Mouse (Mus musculus) liver, embryonic 18 days (tissue): Measurements from ENCODE around the gene Olfr699. TPM values are rescaled to one million over a fixed set of nuclear protein-coding genes. Genes with fewer than 3 reads are reported as not detected.

Experiments used
- polyA plus RNA-seq: library from polyadenylated mRNA; depleted of rRNA; stranded (reverse); fragments of >200 nt; gene quantifications from 2 replicates; pipeline ENCODE4 v1.2.3, GENCODE M21; 2012; rRNA removed

Gene Olfr699
- polyA plus RNA-seq: not detected in 2 replicates

DNA sequence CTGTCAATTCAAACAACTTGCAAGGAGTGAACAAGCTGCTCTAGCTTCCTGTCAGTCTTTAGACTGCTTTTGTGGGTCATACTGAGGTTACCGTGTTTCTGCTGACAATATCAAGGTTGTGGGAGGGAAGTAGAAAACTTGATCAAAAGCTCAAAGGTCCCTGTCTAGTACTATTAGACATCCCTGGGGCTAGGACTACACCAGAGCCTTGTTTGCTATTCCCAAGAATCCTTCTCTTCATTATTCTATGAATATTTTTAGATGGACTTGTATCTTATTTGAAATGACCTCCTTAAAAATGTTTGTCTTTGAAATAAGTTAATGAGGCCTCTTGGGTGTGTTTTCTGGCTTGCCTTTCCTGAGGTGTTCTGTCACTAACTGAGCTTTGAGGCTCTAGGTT, at the start of gene Olfr699:
Gene Olfr699, minus strand, starts transcription at position 101 of the 400 bp plus-strand sequence.

DNA sequence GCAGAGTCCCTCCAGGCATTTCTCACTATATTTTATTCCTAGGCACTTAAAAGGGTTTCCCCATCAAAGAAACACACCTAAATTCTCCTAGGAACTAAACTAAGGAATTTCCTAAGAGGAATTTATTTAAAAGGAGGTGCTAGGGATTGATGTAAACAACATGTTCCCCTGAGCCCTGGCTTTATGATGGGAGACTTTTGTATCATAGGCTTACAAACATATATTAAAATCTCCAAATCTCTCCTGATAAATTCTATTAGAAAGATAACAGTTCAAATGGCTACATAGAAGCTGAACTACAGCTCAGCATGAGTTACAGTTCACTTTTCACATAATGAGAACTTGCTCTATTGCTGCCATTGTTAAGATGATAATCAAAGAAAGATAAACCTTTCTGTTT, 40.8 kb upstream of the Olfr699 start, which contains the start of gene Olfr702:
Gene Olfr702, minus strand, starts transcription at position 101 of the 400 bp plus-strand sequence.

DNA sequence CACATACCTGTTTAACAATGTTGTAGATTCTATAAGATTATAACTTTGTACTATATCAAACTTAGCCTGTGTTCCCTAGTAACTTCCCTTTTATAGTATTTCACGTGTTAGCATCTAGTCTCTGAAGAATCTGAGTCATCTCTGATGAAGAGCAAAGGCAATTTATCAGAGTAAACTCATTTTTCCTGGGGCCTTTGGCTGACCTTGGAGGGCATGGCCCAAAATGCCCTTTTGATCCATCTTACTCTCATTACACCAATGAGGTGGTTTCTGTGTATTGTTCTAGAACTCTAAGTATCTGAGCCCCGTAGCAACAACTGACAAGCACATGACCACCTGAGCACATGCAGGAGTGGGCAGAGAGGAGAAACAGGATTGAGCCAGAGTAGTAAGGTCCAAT, 20.8 kb upstream of the Olfr699 start, which contains the start of gene Olfr701:
Gene Olfr701, plus strand, starts transcription at position 301 of the 400 bp plus-strand sequence.

DNA sequence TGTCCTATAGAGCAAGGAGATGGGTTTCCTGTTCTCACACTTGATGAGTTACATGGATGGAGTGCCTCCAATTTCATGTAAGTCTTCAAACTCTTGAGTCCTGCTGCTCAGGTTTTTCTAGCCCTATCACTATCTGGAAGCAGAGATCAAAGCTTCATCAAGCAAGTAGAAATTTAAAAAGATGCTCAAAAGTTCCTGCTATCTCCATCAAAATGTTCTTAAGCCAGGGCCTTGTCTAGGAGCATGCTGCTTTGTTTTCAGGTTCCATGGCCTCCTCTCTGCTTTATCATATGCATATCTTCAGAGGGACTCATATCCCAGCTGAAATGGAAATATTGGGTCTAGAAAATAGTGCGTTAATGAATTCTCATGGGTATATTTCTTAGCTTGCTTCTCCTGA, 15.7 kb upstream of the Olfr699 start, which contains the start of gene Olfr700:
Gene Olfr700, minus strand, starts transcription at position 101 of the 400 bp plus-strand sequence.

DNA sequence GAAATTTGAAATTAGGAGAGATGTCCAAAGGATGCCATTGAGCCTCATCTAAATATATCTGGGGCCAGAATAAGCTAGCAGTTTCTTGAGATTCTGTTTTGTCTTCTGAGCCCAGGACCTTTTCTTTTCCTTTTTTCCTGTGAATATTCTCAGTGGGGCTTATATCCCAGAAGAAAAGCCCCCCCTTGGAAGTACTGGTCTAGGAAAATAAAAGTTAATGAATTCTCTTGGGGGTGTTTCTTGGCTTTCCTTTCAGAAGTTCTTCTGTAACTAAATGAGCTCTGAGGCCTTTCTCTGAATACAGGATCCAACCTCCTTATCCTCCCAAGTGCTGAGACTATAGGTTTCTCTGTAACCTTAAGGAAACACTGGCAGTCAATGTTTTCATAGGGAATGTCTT, 37.7 kb downstream of the Olfr699 start, which contains the start of gene Olfr698:
Gene Olfr698, minus strand, starts transcription at position 101 of the 400 bp plus-strand sequence.

DNA sequence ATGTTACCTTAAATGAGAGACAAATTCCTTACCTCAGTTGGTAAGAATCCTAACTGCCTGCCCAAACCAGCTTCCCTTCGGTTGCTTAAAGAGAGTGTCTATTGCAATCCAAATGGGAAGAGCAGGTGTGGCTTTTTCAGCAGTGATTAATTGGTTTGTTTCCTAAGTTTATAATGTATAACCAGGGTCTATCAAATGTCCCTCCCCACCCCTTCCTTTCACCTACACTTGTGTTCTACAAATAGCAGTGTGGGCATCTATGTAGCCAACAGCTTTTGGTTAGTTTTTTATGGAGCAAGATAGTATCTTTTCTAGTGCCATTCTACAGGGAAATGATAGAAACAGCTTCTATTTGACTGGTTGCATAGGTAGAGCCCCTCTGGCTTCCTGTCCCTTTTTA, 50.7 kb downstream of the Olfr699 start, which contains the start of gene Olfr697:
Gene Olfr697, minus strand, starts transcription at position 101 of the 400 bp plus-strand sequence.

Other genes with a start within 250 kb of the Olfr699 start
- not detected in 2 replicates for gene Olfr693, start 112.6 kb downstream of the Olfr699 start, polyA plus RNA-seq
- gene Olfr694, start 101.4 kb downstream of the Olfr699 start, polyA plus RNA-seq: not detected in 2 replicates
- gene Olfr695, start 76.8 kb downstream of the Olfr699 start, polyA plus RNA-seq: not detected in 2 replicates
- gene Olfr697, start 50.8 kb downstream of the Olfr699 start, polyA plus RNA-seq: not detected in 2 replicates
- gene Olfr698, start 37.8 kb downstream of the Olfr699 start, polyA plus RNA-seq: not detected in 2 replicates
- gene Olfr700, start 15.6 kb upstream of the Olfr699 start, polyA plus RNA-seq: not detected in 2 replicates
- gene Olfr701, start 20.9 kb upstream of the Olfr699 start, polyA plus RNA-seq: not detected in 2 replicates
- not detected in 2 replicates for gene Olfr702, start 40.7 kb upstream of the Olfr699 start, polyA plus RNA-seq
- gene Olfr703, start 50.2 kb upstream of the Olfr699 start, polyA plus RNA-seq: not detected in 2 replicates
- not detected in 2 replicates for gene Olfr704, start 70.0 kb upstream of the Olfr699 start, polyA plus RNA-seq
- not detected in 2 replicates for gene Olfr705, start 83.7 kb upstream of the Olfr699 start, polyA plus RNA-seq
- gene Olfr706, start 95.0 kb upstream of the Olfr699 start, polyA plus RNA-seq: not detected in 2 replicates
- gene Olfr707, start 108.0 kb upstream of the Olfr699 start, polyA plus RNA-seq: not detected in 2 replicates
- not detected in 2 replicates for gene Olfr1532-ps1, start 114.8 kb upstream of the Olfr699 start, polyA plus RNA-seq
- not detected in 2 replicates for gene Olfr709-ps1, start 139.0 kb upstream of the Olfr699 start, polyA plus RNA-seq
- gene Olfr710, start 155.1 kb upstream of the Olfr699 start, polyA plus RNA-seq: not detected in 2 replicates
- not detected in 2 replicates for gene Olfr6, start 170.7 kb upstream of the Olfr699 start, polyA plus RNA-seq
- not detected in 2 replicates for gene Olfr711, start 182.3 kb upstream of the Olfr699 start, polyA plus RNA-seq
- not detected in 2 replicates for gene Olfr2, start 212.9 kb upstream of the Olfr699 start, polyA plus RNA-seq
- not detected in 2 replicates for gene Olfr713, start 238.0 kb upstream of the Olfr699 start, polyA plus RNA-seq